Mouse (Mus musculus): Measurements from ENCODE around the gene Pccb.

- TF ChIP-seq CTCF (IDR thresholded peaks at IDR 0.05; ENCODE audit: extremely low read depth, insufficient read depth, insufficient read length, insufficient replicate concordance) (no peak), POLR2A (IDR thresholded peaks at IDR 0.05; ENCODE audit: low read depth, low read length) (no peak; the same call in 1 of the 2 replicates)
Observed at GRCm38 (mm10) chr9:101061035-101061434, 26.3 kb upstream of the Pccb start.
